Mouse (Mus musculus) small intestine, adult 2 months (tissue): ENCODE measurements around the gene Lgals3.

Experiments used
- CTCF ChIP-seq: fragments of 200-500 bp; IDR thresholded peaks from 2 replicates; pipeline ENCODE4 v1.5.1; 2012; ENCODE audit warnings: low read depth, mild to moderate bottlenecking, control low read depth, inconsistent platforms, low read length, moderate library complexity, mixed read lengths; ENCODE audit not compliant: insufficient replicate concordance, insufficient read length; ENCODE audit errors: extremely low read depth
- POLR2A ChIP-seq: fragments of 200-500 bp; IDR thresholded peaks from 2 replicates; pipeline ENCODE4 v1.6.1; 2012; ENCODE audit warnings: low read depth, mild to moderate bottlenecking, control low read depth, inconsistent platforms, low read length, moderate library complexity

- TF ChIP-seq CTCF: no peak
- peak; percentile 9; the same call in 1 of the 2 replicates for TF ChIP-seq POLR2A
These were observed 2.7 kb upstream of the Lgals3 start for GRCm38 (mm10) chr14:47364742-47365449.
